8 mouse cellular contexts compared by ENCODE assay signal in genomic region chr3:146449745-146450250, GRCm38 (mm10). TPM values are rescaled to one million over a fixed set of nuclear protein-coding genes. Genes with fewer than 3 reads are reported as not detected.
A peak's percentile ranks its signal among the peaks of the same experiment; 100 is the strongest.
DNase-seq lines count a peak whose midpoint lies in the region; ATAC-seq and TF ChIP-seq lines count a peak whose summit lies in the region.

Ctbs (plus strand) TSS chr3:146449795.

- peak within 1 kb of the TSS; percentile 63 for H3K4me3 ChIP-seq in heart, embryonic 15.5 days
- H3K4me3 ChIP-seq in bone marrow, adult 2 months (replicated peaks; ENCODE audit: control insufficient read depth, low read depth, low read length): peak within 1 kb of the TSS; percentile 92
- H3K4me3 ChIP-seq in hindbrain, embryonic 13.5 days: peak within 1 kb of the TSS; percentile 54
- peak within 1 kb of the TSS; percentile 49 for H3K4me3 ChIP-seq in midbrain, embryonic 12.5 days

- H3K36me3 ChIP-seq in heart, embryonic 15.5 days: no peaks in the 10 kb centered on the region
- H3K36me3 ChIP-seq in hindbrain, embryonic 13.5 days: peaks cover 6% of the 10 kb centered on the region; the same call in 1 of the 2 replicates
- H3K36me3 ChIP-seq in midbrain, embryonic 12.5 days: 0 out of 2 replicates have a peak, but pooled peaks cover 6% of the 10 kb centered on the region

- peak within 1 kb of the TSS; percentile 84 for H3K27ac ChIP-seq in heart, embryonic 15.5 days
- H3K27ac ChIP-seq in bone marrow, adult 2 months (ENCODE audit: control insufficient read depth, insufficient read depth, low read depth, low read length, poor library complexity): peak within 1 kb of the TSS; percentile 97
- H3K27ac ChIP-seq in hindbrain, embryonic 13.5 days: peak within 1 kb of the TSS; percentile 76
- H3K27ac ChIP-seq in midbrain, embryonic 12.5 days (replicated peaks): peak within 1 kb of the TSS; percentile 64

- H3K9ac ChIP-seq in heart, embryonic 15.5 days: peak within 1 kb of the TSS; percentile 64
- peak within 1 kb of the TSS; percentile 72 for H3K9ac ChIP-seq in hindbrain, embryonic 13.5 days
- H3K9ac ChIP-seq in midbrain, embryonic 12.5 days (replicated peaks): peak within 1 kb of the TSS; percentile 57

- ATAC-seq in heart, embryonic 15.5 days (replicated peaks; ENCODE audit: insufficient number of reproducible peaks, insufficient read depth, low FRiP score, low read depth): no peak
- ATAC-seq in hindbrain, embryonic 13.5 days (ENCODE audit: low FRiP score): no peak
- ATAC-seq in midbrain, embryonic 12.5 days (ENCODE audit: low FRiP score, low read depth): peak; percentile 48; the same call in 1 of the 2 replicates

- WGBS in heart, embryonic 15.5 days: 50% methylated on average over 9 of the region's 9 CpGs
- WGBS in bone marrow, adult 2 months: 58% methylated on average over 9 of the region's 9 CpGs
- 55% methylated on average over 9 of the region's 9 CpGs for WGBS in hindbrain, embryonic 13.5 days
- 55% methylated on average over 9 of the region's 9 CpGs for WGBS in midbrain, embryonic 12.5 days

- no peaks in the 10 kb centered on the region for H3K9me3 ChIP-seq in heart, embryonic 15.5 days (replicated peaks)
- H3K9me3 ChIP-seq in hindbrain, embryonic 13.5 days: no peaks in the 10 kb centered on the region
- 0 out of 2 replicates have a peak, but pooled peaks cover 3% of the 10 kb centered on the region for H3K9me3 ChIP-seq in midbrain, embryonic 12.5 days

- peaks cover 12% of the 10 kb centered on the region for H3K4me1 ChIP-seq in heart, embryonic 15.5 days (replicated peaks)
- no peaks in the 10 kb centered on the region; the same call in 1 of the 2 replicates for H3K4me1 ChIP-seq in bone marrow, adult 2 months (ENCODE audit: control insufficient read depth, insufficient read depth, low read length)
- H3K4me1 ChIP-seq in hindbrain, embryonic 13.5 days (replicated peaks): peaks cover 10% of the 10 kb centered on the region; the same call in 1 of the 2 replicates
- H3K4me1 ChIP-seq in midbrain, embryonic 12.5 days: peaks cover 14% of the 10 kb centered on the region; the same call in 1 of the 2 replicates

- no peaks in the 10 kb centered on the region for H3K27me3 ChIP-seq in heart, embryonic 15.5 days
- 0 out of 2 replicates have a peak, but pooled peaks cover 4% of the 10 kb centered on the region for H3K27me3 ChIP-seq in hindbrain, embryonic 13.5 days
- no peaks in the 10 kb centered on the region for H3K27me3 ChIP-seq in midbrain, embryonic 12.5 days

- no peak for TF ChIP-seq CTCF in bone marrow, adult 2 months (IDR thresholded peaks at IDR 0.05; ENCODE audit: control insufficient read depth, insufficient read depth, low read length)

- no peak for TF ChIP-seq POLR2A in bone marrow, adult 2 months (IDR thresholded peaks at IDR 0.05; ENCODE audit: borderline replicate concordance, control insufficient read depth, low read depth, low read length)

- DNase-seq in heart, adult 9 months (ENCODE audit: low spot score in 2 of 2): no peak
- no peak for DNase-seq in embryo, embryonic 10 days (ENCODE audit: low spot score)
- no peak for DNase-seq in frontal cortex, postnatal 14 days (ENCODE audit: low spot score in 2 of 2)
- DNase-seq in right cerebral cortex, postnatal 25 days: no peak

- peak within 1 kb of the TSS; percentile 69 for H3K4me2 ChIP-seq in heart, embryonic 15.5 days
- peak within 1 kb of the TSS; percentile 65 for H3K4me2 ChIP-seq in hindbrain, embryonic 13.5 days
- H3K4me2 ChIP-seq in midbrain, embryonic 12.5 days (replicated peaks): peak within 1 kb of the TSS; percentile 68

RNA-seq across cellular contexts. Expression of gene Ctbs, which starts in this region (rescaled TPM):
- polyA plus RNA-seq in heart, embryonic 15.5 days (2015; fragmentation: Nextera tagmentation; extraction: Ambion mirVana): 7.5 and 8.6 TPM in 2 replicates
- polyA plus RNA-seq in bone marrow, adult 2 months (2011; ENCODE audit: insufficient read depth, insufficient read length, low replicate concordance, missing spikeins): 0.63 and 3.3 TPM in 2 replicates
- 4.6 and 5.1 TPM in 2 replicates for polyA plus RNA-seq in hindbrain, embryonic 13.5 days (2015; fragmentation: Nextera tagmentation; extraction: Ambion mirVana)
- 5.6 and 5.7 TPM in 2 replicates for polyA plus RNA-seq in midbrain, embryonic 12.5 days (2016; fragmentation: Nextera tagmentation; extraction: Ambion mirVana)
